Mouse (Mus musculus) heart, embryonic 13.5 days (tissue): ENCODE measurements around the gene B3gntl1. TPM values are rescaled to one million over a fixed set of nuclear protein-coding genes. Genes with fewer than 3 reads are reported as not detected.
"Not testable (repeated sequence)": the region's sequence is repeated elsewhere in the genome, so short reads cannot be mapped to it uniquely, and the experiment has no call there.

Experiments used
- ATAC-seq: fragments of 200-750 bp; cut with Nextera tagmentation; 2 replicates; pipeline ENCODE4 v1.8.0; 2017; ENCODE audit warnings: moderate TSS enrichment; ENCODE audit not compliant: insufficient number of reproducible peaks, low FRiP score, low TSS enrichment; ENCODE audit errors: extremely low read depth
- H3K27ac ChIP-seq: fragments of 300-500 bp; sonication (generic); replicated peaks from 2 replicates; pipeline ENCODE4 v1.5.1; 2015; ENCODE audit warnings: moderate library complexity, mild to moderate bottlenecking, inconsistent platforms
- H3K27me3 ChIP-seq: fragments of 300-500 bp; sonication (generic); replicated peaks from 2 replicates; pipeline ENCODE4 v1.6.1; 2015; ENCODE audit warnings: mild to moderate bottlenecking, inconsistent platforms
- H3K36me3 ChIP-seq: fragments of 300-500 bp; sonication (generic); 2 replicates; pipeline ENCODE4 v1.6.1; 2015; ENCODE audit warnings: mild to moderate bottlenecking, inconsistent platforms
- H3K4me1 ChIP-seq: fragments of 300-500 bp; sonication (generic); 2 replicates; pipeline ENCODE4 v1.6.1; 2015; ENCODE audit warnings: inconsistent platforms
- H3K4me2 ChIP-seq: fragments of 300-500 bp; sonication (generic); 2 replicates; pipeline ENCODE4 v1.6.1; 2015; ENCODE audit warnings: inconsistent platforms, mild to moderate bottlenecking, moderate library complexity
- H3K4me3 ChIP-seq: fragments of 300-500 bp; sonication (generic); 2 replicates; pipeline ENCODE4 v1.5.1; 2015; ENCODE audit warnings: moderate library complexity, mild to moderate bottlenecking, inconsistent platforms
- H3K9ac ChIP-seq: fragments of 300-500 bp; sonication (generic); 2 replicates; pipeline ENCODE4 v1.6.1; 2015; ENCODE audit warnings: inconsistent platforms, mild to moderate bottlenecking, moderate library complexity
- H3K9me3 ChIP-seq: fragments of 300-500 bp; sonication (generic); 2 replicates; pipeline ENCODE4 v1.6.1; 2016; ENCODE audit warnings: inconsistent platforms
- WGBS: fragments of 180-500 bp; shearing (Covaris S2); methylation state at CpG from one replicate; pipeline ENCODE4 v1.1.7; 2015; ENCODE audit warnings: mixed read lengths; 5-methylcytosine and 5-hydroxymethylcytosine counted together
- polyA plus RNA-seq: library from polyadenylated mRNA; unstranded; fragments of >200 nt; fragmentation: Nextera tagmentation; extraction: Ambion mirVana; gene quantifications from 2 replicates; pipeline ENCODE4 v1.2.1, GENCODE M21; 2015

Gene B3gntl1
- polyA plus RNA-seq, 1 experiment from 2014 or later, result 6.0 TPM

- ATAC-seq, result no peak
- no peak overlapping the region for H3K9ac ChIP-seq
- no peaks in the 10 kb centered on the region for H3K36me3 ChIP-seq
- H3K4me3 ChIP-seq, result no peak overlapping the region
- H3K4me1 ChIP-seq, result peaks cover 15% of the 10 kb centered on the region; the same call in 1 of the 2 replicates
- no peak overlapping the region for H3K4me2 ChIP-seq
- 41% methylated on average over 3 of the region's 3 CpGs for WGBS
- H3K9me3 ChIP-seq, result no peaks in the 10 kb centered on the region
- H3K27me3 ChIP-seq, result no peaks in the 10 kb centered on the region
- no peak overlapping the region for H3K27ac ChIP-seq
These were observed 10.3 kb upstream of the B3gntl1 start for GRCm38 (mm10) chr11:121683243-121683642.

GRCm38 (mm10) chr11:121680750-121681149, 7.8 kb upstream of the B3gntl1 start:
- no peak overlapping the region for H3K4me2 ChIP-seq
- WGBS, result 74% methylated on average over 5 of the region's 5 CpGs
- H3K4me1 ChIP-seq, result peaks cover 2% of the 10 kb centered on the region; the same call in 1 of the 2 replicates
- no peaks in the 10 kb centered on the region for H3K27me3 ChIP-seq
- no peak overlapping the region for H3K9ac ChIP-seq
- no peak overlapping the region for H3K4me3 ChIP-seq
- no peaks in the 10 kb centered on the region for H3K9me3 ChIP-seq
- no peak overlapping the region for H3K27ac ChIP-seq
- ATAC-seq, result no peak
- H3K36me3 ChIP-seq, result no peaks in the 10 kb centered on the region

GRCm38 (mm10) chr11:121679581-121679980, 6.6 kb upstream of the B3gntl1 start:
- Histone ChIP-seq H3K36me3 (no peaks in the 10 kb centered on the region), H3K27me3 (no peaks in the 10 kb centered on the region), H3K4me2 (no peak overlapping the region), H3K9me3 (no peaks in the 10 kb centered on the region), H3K4me1 (no peaks in the 10 kb centered on the region), H3K27ac (no peak overlapping the region), H3K9ac (no peak overlapping the region), H3K4me3 (no peak overlapping the region)
- no peak for ATAC-seq
- WGBS, result 70% methylated on average over 2 of the region's 2 CpGs

GRCm38 (mm10) chr11:121676836-121677235, 3.9 kb upstream of the B3gntl1 start:
- WGBS, result 74% methylated on average over 2 of the region's 2 CpGs
- no peaks in the 10 kb centered on the region for H3K9me3 ChIP-seq
- H3K27me3 ChIP-seq, result no peaks in the 10 kb centered on the region
- no peaks in the 10 kb centered on the region for H3K36me3 ChIP-seq
- no peak for ATAC-seq
- peaks cover 11% of the 10 kb centered on the region for H3K4me1 ChIP-seq
- H3K4me3 ChIP-seq, result no peak overlapping the region
- no peak overlapping the region for H3K9ac ChIP-seq
- no peak overlapping the region for H3K4me2 ChIP-seq
- H3K27ac ChIP-seq, result no peak overlapping the region

- Histone ChIP-seq H3K27me3 (no peaks in the 10 kb centered on the region), H3K27ac (peak overlapping the region; percentile 96), H3K4me2 (peak overlapping the region; percentile 93), H3K9ac (peak overlapping the region; percentile 76), H3K4me3 (peak overlapping the region; percentile 81), H3K36me3 (peaks cover 15% of the 10 kb centered on the region), H3K4me1 (peaks cover 11% of the 10 kb centered on the region), H3K9me3 (no peaks in the 10 kb centered on the region)
- WGBS, result 65% methylated on average over 7 of the region's 7 CpGs
- ATAC-seq, result no peak
These were observed 676 bp upstream of the B3gntl1 start for GRCm38 (mm10) chr11:121673629-121674028.

GRCm38 (mm10) chr11:121672312-121672989, 502 bp downstream of the B3gntl1 start:
- WGBS, result 1% methylated on average over 22 of the region's 22 CpGs
- Histone ChIP-seq H3K27ac (peak overlapping the region; percentile 96), H3K9me3 (no peaks in the 10 kb centered on the region), H3K9ac (peak overlapping the region; percentile 90), H3K4me3 (peak overlapping the region; percentile 81), H3K27me3 (no peaks in the 10 kb centered on the region), H3K4me1 (peaks cover 11% of the 10 kb centered on the region), H3K4me2 (peak overlapping the region; percentile 93), H3K36me3 (peaks cover 26% of the 10 kb centered on the region)
- ATAC-seq, result peak; percentile 10; the same call in 1 of the 2 replicates

- 90% methylated on average over 5 of the region's 5 CpGs for WGBS
- no peak overlapping the region for H3K4me2 ChIP-seq
- no peaks in the 10 kb centered on the region for H3K27me3 ChIP-seq
- H3K4me3 ChIP-seq, result no peak overlapping the region
- peaks cover 33% of the 10 kb centered on the region for H3K36me3 ChIP-seq
- H3K4me1 ChIP-seq, result peaks cover 11% of the 10 kb centered on the region
- H3K27ac ChIP-seq, result no peak overlapping the region
- no peak for ATAC-seq
- H3K9ac ChIP-seq, result no peak overlapping the region
- H3K9me3 ChIP-seq, result no peaks in the 10 kb centered on the region
These were observed 2.0 kb downstream of the B3gntl1 start for GRCm38 (mm10) chr11:121670926-121671325.

GRCm38 (mm10) chr11:121668776-121669175, 4.2 kb downstream of the B3gntl1 start:
- H3K9me3 ChIP-seq, result no peaks in the 10 kb centered on the region
- ATAC-seq, result no peak
- peaks cover 11% of the 10 kb centered on the region for H3K4me1 ChIP-seq
- H3K27me3 ChIP-seq, result no peaks in the 10 kb centered on the region
- H3K4me2 ChIP-seq, result no peak overlapping the region
- 80% methylated on average over 5 of the region's 5 CpGs for WGBS
- no peak overlapping the region for H3K27ac ChIP-seq
- no peak overlapping the region for H3K9ac ChIP-seq
- H3K36me3 ChIP-seq, result peaks cover 46% of the 10 kb centered on the region
- H3K4me3 ChIP-seq, result no peak overlapping the region

- Histone ChIP-seq H3K4me2 (no peak overlapping the region), H3K4me1 (peaks cover 6% of the 10 kb centered on the region), H3K27me3 (no peaks in the 10 kb centered on the region), H3K9ac (no peak overlapping the region), H3K27ac (no peak overlapping the region), H3K36me3 (peaks cover 53% of the 10 kb centered on the region), H3K4me3 (no peak overlapping the region), H3K9me3 (no peaks in the 10 kb centered on the region)
- WGBS, result 86% methylated on average over 4 of the region's 4 CpGs
- ATAC-seq, result no peak
These were observed 5.4 kb downstream of the B3gntl1 start for GRCm38 (mm10) chr11:121667541-121667940.

GRCm38 (mm10) chr11:121661116-121661515, 11.8 kb downstream of the B3gntl1 start:
- WGBS, result 70% methylated on average over 2 of the region's 2 CpGs
- no peak for ATAC-seq
- Histone ChIP-seq H3K9ac (no peak overlapping the region), H3K27ac (no peak overlapping the region), H3K9me3 (no peaks in the 10 kb centered on the region), H3K4me2 (no peak overlapping the region), H3K4me3 (no peak overlapping the region), H3K27me3 (no peaks in the 10 kb centered on the region), H3K4me1 (no peaks in the 10 kb centered on the region), H3K36me3 (peaks cover 34% of the 10 kb centered on the region)

GRCm38 (mm10) chr11:121660604-121661003, 12.3 kb downstream of the B3gntl1 start:
- not testable (repeated sequence) for H3K4me3 ChIP-seq, H3K9ac ChIP-seq, H3K27ac ChIP-seq, H3K9me3 ChIP-seq, H3K4me2 ChIP-seq, ATAC-seq, H3K4me1 ChIP-seq, H3K27me3 ChIP-seq
- peaks cover 34% of the 10 kb centered on the region for H3K36me3 ChIP-seq
- 83% methylated on average over 2 of the region's 2 CpGs for WGBS

GRCm38 (mm10) chr11:121658151-121658550, 14.8 kb downstream of the B3gntl1 start:
- whole genome bisulfite sequencing, result 24% methylated on average over 1 of the region's 1 CpGs
- Histone ChIP-seq H3K27me3 (no peaks in the 10 kb centered on the region), H3K9ac (no peak overlapping the region), H3K4me1 (no peaks in the 10 kb centered on the region; the same call in 1 of the 2 replicates), H3K4me3 (no peak overlapping the region), H3K4me2 (no peak overlapping the region), H3K9me3 (no peaks in the 10 kb centered on the region), H3K36me3 (peaks cover 21% of the 10 kb centered on the region), H3K27ac (no peak overlapping the region)
- ATAC-seq, result no peak
